Mouse (Mus musculus) neural tube, embryonic 15.5 days (tissue): ENCODE results near the gene Mdm2. TPM values are rescaled to one million over a fixed set of nuclear protein-coding genes. Genes with fewer than 3 reads are reported as not detected.
"Not testable (repeated sequence)": the region's sequence is repeated elsewhere in the genome, so short reads cannot be mapped to it uniquely, and the experiment has no call there.

ENCODE experiments used
- ATAC-seq: fragments of 200-750 bp; cut with Nextera tagmentation; 2 replicates; pipeline ENCODE4 v1.8.0; 2017; ENCODE audit warnings: mild to moderate bottlenecking, moderate TSS enrichment, moderate library complexity; ENCODE audit not compliant: low FRiP score
- H3K27ac ChIP-seq: fragments of 300-500 bp; sonication (generic); replicated peaks from 2 replicates; pipeline ENCODE4 v1.5.1; 2015; ENCODE audit warnings: mild to moderate bottlenecking, inconsistent platforms
- H3K27me3 ChIP-seq: fragments of 300-500 bp; sonication (generic); replicated peaks from 2 replicates; pipeline ENCODE4 v1.6.1; 2015; ENCODE audit warnings: inconsistent platforms
- H3K36me3 ChIP-seq: fragments of 300-500 bp; sonication (generic); 2 replicates; pipeline ENCODE4 v1.6.1; 2015; ENCODE audit warnings: inconsistent platforms
- H3K4me1 ChIP-seq: fragments of 300-500 bp; sonication (generic); 2 replicates; pipeline ENCODE4 v1.6.1; 2015; ENCODE audit warnings: inconsistent platforms
- H3K4me2 ChIP-seq: fragments of 300-500 bp; sonication (generic); 2 replicates; pipeline ENCODE4 v1.6.1; 2015; ENCODE audit warnings: inconsistent platforms, mild to moderate bottlenecking, moderate library complexity
- H3K4me3 ChIP-seq: fragments of 300-500 bp; sonication (generic); replicated peaks from 2 replicates; pipeline ENCODE4 v1.5.1; 2015; ENCODE audit warnings: mild to moderate bottlenecking, inconsistent platforms
- H3K9ac ChIP-seq: fragments of 300-500 bp; sonication (generic); replicated peaks from 2 replicates; pipeline ENCODE4 v1.6.1; 2015; ENCODE audit warnings: mild to moderate bottlenecking, inconsistent platforms
- H3K9me3 ChIP-seq: fragments of 300-500 bp; sonication (generic); replicated peaks from 2 replicates; pipeline ENCODE4 v1.6.1; 2016; ENCODE audit warnings: inconsistent platforms
- WGBS: fragments of 180-500 bp; shearing (Covaris S2); methylation state at CpG from one replicate; pipeline ENCODE4 v1.1.7; 2015; ENCODE audit warnings: mixed read lengths; 5-methylcytosine and 5-hydroxymethylcytosine counted together
- polyA plus RNA-seq: library from polyadenylated mRNA; unstranded; fragments of >200 nt; fragmentation: Nextera tagmentation; extraction: Ambion mirVana; gene quantifications from 2 replicates; pipeline ENCODE4 v1.2.1, GENCODE M21; 2015

Mdm2 gene
- polyA plus RNA-seq, 1 experiment from 2014 or later = 46.0 TPM

DNA sequence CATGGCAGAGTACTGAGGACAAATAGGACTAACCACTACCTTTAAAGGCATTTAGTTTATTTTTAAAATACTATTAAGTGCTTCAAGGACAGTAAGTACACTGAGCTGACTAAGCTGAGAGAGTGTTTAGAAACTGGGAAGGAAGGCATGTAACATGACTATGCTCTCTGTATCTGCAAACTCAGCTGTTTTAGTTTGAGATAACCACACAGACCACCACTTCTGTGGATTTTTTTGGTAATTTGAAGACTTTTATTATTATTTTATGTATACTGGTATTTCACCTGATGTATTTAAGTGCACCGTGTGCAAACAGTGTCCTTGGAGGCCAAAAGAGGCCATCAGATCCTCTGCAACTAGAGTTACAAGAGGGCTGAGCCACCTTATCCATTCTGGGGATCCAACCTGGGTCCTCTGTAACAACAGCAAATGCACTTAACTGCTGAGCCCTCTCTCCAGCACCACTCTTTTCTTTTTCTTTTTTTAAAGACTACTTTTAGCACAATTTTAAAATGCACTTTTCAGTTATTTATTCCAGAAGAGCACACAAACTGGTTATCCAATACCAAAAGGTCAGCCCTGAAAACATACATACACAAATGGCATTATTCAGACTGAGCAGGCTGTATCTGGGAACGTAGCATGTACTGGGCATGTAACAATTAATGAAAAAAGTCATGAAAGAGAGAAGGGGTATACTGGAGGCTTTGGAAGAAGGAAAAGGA is 3.3 kb downstream of the Mdm2 start:
- Histone ChIP-seq H3K4me2 (no peak overlapping the region), H3K9me3 (no peaks in the 10 kb centered on the region), H3K36me3 (peaks cover 33% of the 10 kb centered on the region), H3K27me3 (no peaks in the 10 kb centered on the region), H3K27ac (no peak overlapping the region), H3K4me1 (peaks cover 29% of the 10 kb centered on the region), H3K4me3 (no peak overlapping the region), H3K9ac (no peak overlapping the region)
- 93% methylated on average over 2 of the region's 2 CpGs for WGBS
- ATAC-seq = no peak

DNA sequence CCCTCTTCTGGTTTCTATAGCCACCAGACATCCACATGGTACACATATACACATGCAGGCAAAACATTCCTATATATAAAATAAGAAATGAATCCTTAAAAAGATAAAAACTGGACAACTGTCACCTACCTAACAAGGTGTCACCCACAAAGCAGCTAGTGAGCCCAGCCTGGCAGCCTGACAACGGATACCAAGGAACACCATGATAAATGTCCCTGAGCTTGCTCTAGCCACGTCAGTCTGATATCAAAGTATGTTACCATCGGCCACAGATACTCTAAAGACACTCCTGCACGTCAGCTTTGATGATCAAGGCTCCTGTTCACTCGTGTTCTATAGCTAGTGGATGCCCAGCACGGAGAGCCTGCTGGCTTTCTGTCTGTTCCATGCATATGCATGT is 4.1 kb downstream of the Mdm2 start:
- H3K27me3 ChIP-seq = no peaks in the 10 kb centered on the region
- no peaks in the 10 kb centered on the region for H3K9me3 ChIP-seq
- no peak overlapping the region for H3K27ac ChIP-seq
- H3K9ac ChIP-seq = no peak overlapping the region
- no peak for ATAC-seq
- peaks cover 28% of the 10 kb centered on the region for H3K4me1 ChIP-seq
- H3K4me2 ChIP-seq = no peak overlapping the region
- 88% methylated on average over 6 of the region's 6 CpGs for WGBS
- H3K4me3 ChIP-seq = no peak overlapping the region
- peaks cover 40% of the 10 kb centered on the region for H3K36me3 ChIP-seq

DNA sequence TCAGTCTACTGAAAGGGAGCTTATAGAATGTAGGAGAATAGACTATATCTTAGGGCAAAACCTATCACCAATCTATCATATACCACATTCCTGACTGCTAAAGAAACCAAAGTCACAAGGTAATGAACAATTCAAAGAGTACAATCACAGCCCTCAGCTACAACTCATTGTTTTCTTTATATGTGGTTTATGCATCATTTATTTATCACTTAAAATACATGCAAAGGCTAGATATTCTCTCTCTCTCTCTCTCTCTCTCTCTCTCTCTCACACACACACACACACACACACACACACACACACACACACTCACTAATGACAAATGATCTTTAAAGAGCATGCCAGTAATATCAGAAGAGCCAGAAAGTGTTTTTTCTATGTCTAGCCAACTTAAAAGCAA is 4.8 kb downstream of the Mdm2 start:
- no peak for ATAC-seq
- H3K36me3 ChIP-seq = peaks cover 44% of the 10 kb centered on the region

DNA sequence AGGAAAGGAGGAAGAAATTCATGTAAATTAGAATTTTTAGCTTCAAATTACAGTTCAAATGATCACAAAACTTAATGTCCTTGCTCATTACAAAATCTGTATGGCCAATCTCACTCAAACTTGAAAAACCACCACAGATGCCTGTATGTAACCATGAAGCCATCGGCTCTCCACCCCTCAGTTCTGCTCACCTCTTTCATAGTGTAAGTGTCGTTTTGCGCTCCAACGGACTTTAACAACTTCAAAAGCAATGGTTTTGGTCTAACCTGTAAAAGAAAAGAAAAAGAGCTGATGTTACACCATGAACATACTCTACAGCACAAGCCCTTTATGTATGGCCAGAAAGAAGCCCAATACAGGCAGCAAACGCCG is 5.6 kb downstream of the Mdm2 start:
- WGBS = 91% methylated on average over 6 of the region's 6 CpGs
- Histone ChIP-seq H3K4me3 (no peak overlapping the region), H3K36me3 (peaks cover 53% of the 10 kb centered on the region), H3K27me3 (no peaks in the 10 kb centered on the region), H3K27ac (no peak overlapping the region), H3K4me1 (peaks cover 23% of the 10 kb centered on the region), H3K9me3 (no peaks in the 10 kb centered on the region), H3K9ac (no peak overlapping the region), H3K4me2 (no peak overlapping the region)
- ATAC-seq = no peak

More for the DNA sequence above, 4.8 kb downstream of the Mdm2 start:
- Histone ChIP-seq H3K9me3 (no peaks in the 10 kb centered on the region), H3K4me3 (no peak overlapping the region), H3K27ac (no peak overlapping the region), H3K27me3 (no peaks in the 10 kb centered on the region), H3K4me1 (peaks cover 23% of the 10 kb centered on the region), H3K9ac (no peak overlapping the region), H3K4me2 (no peak overlapping the region)

DNA sequence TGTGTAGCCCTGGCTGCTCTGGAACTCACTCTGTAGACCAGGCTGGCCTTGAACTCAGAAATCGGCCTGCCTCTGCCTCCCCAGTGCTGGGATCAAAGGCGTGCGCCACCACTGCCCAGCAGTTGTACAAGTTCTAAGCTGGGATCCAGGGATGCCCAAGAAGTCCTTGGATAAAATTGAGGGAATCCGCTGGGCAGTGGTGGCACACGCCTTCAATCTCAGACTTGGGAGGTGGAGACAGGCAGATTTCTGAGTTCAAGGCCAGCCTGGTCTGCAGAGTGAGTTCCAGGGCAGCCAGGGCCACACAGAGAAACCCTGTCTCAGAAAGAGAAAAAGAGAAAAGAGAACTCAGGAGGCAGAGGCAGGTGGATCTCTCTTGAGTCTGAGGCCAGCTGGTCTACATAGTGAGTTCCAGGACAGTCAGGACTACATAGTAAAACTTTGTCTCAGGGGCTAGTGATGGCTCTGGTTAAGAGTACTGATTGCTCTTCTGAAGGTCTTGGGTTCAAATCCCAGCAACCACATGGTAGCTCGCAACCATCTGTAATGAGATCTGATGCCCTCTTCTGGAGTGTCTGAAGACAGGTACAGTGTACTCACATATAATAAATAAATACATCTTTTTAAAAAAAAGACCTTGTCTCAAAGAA is 6.1 kb downstream of the Mdm2 start:
- not testable (repeated sequence) for H3K4me3 ChIP-seq, ATAC-seq, H3K9me3 ChIP-seq, H3K4me2 ChIP-seq, H3K27ac ChIP-seq, H3K27me3 ChIP-seq, H3K9ac ChIP-seq
- Histone ChIP-seq H3K4me1 (peaks cover 22% of the 10 kb centered on the region), H3K36me3 (peaks cover 58% of the 10 kb centered on the region)
- WGBS = over 99% methylated on average over 6 of the region's 6 CpGs

DNA sequence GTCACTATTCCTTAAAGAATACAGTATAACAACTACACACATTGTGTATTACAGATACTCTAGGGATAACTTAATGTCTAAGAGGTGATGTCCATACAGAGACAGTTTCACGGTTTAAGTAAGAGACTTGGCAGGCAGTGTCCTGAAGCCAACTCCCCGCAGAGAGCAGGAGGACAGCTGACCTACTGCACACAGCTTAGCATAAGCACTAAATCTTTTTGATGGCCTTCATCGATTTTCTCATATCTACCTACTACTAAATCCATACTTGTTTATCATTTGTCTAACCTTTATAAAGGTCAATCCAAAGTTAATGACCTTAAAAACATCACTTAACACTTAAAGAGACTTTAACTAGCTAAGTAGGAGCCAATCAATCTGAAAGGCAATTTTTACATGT is 7.1 kb downstream of the Mdm2 start:
- WGBS = 86% methylated on average over 3 of the region's 3 CpGs
- Histone ChIP-seq H3K4me2 (no peak overlapping the region), H3K36me3 (peaks cover 66% of the 10 kb centered on the region), H3K4me1 (peaks cover 13% of the 10 kb centered on the region), H3K27me3 (no peaks in the 10 kb centered on the region), H3K4me3 (no peak overlapping the region), H3K27ac (no peak overlapping the region), H3K9ac (no peak overlapping the region), H3K9me3 (no peaks in the 10 kb centered on the region)
- ATAC-seq = no peak

DNA sequence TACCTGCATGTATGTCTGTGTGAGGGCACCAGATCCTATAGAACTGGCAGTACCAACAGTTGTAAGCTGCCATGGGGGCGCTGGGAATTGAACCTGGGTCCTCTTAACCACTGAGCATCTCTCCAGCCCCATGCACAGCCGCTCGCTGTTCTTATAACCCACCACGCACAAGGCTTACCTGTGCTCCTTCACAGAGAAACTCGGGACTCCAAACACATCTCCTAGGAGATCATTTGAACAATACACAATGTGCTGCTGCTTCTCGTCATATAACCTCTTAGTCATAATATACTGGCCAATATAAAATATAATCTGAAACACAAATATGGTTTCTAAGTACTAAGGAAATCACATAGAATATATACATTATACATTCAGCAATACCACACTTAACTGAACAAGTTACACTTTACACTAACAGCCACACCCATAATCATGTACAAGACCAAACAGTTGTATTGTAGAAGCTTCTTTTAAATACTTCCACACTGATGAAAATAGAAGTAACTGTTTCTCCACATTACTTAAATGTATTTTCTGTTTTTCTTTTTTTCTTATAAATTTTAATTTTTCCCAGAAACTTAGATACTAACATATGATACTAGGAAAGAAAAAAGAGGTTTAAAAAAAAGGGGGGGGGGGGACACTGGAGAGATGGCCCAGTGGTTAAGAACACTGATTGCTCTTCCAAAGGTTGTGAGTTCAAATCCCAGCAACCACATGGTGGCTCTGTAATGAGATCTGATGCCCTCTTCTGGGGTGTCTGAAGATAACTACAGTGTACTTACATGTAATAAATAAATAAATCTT is 8.3 kb downstream of the Mdm2 start:
- no peaks in the 10 kb centered on the region for H3K9me3 ChIP-seq
- no peak overlapping the region for H3K4me3 ChIP-seq
- no peak for ATAC-seq
- peaks cover 76% of the 10 kb centered on the region for H3K36me3 ChIP-seq
- 94% methylated on average over 6 of the region's 6 CpGs for WGBS
- no peak overlapping the region for H3K27ac ChIP-seq
- H3K4me1 ChIP-seq = peaks cover 11% of the 10 kb centered on the region
- no peaks in the 10 kb centered on the region for H3K27me3 ChIP-seq
- no peak overlapping the region for H3K9ac ChIP-seq
- no peak overlapping the region for H3K4me2 ChIP-seq

DNA sequence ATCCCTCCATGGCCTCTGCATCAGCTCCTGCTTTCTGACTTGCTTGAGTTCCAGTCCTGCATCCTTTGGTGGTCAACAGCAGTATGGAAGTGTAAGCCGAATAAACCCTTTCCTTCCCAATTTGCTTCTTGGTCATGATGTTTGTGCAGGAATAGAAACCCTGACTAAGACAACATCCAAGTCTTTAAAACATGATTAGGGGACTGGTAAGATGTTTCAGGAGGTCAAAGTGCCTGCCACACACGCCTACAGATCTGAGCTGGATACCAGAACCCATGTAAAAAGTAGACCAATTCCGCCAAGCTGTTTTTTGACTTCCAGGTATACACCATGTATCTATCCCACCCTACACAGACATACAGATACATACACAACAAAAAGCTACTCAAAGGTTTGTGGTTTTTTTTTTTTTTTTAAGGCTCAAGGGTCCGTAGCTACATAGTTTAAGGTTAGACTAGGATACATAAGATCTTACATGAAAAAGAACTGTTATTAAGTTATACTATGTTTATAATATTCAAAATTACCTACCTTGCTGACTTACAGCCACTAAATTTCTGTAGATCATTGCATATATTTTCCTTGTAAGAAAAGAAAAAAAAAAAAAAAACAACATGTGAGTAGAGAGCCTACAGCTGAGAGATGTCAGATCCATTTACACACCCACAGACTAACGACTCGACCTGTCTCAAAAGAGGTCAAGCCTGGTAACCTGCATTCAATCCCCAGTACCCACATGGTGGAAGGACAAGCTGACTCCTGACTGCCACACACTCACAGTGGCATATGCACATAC is 9.3 kb downstream of the Mdm2 start:
- no peak for ATAC-seq
- Histone ChIP-seq H3K9ac (no peak overlapping the region), H3K27me3 (no peaks in the 10 kb centered on the region), H3K4me3 (no peak overlapping the region), H3K9me3 (no peaks in the 10 kb centered on the region), H3K4me2 (no peak overlapping the region), H3K27ac (no peak overlapping the region), H3K4me1 (peaks cover 1% of the 10 kb centered on the region; the same call in 1 of the 2 replicates), H3K36me3 (peaks cover 82% of the 10 kb centered on the region)
- WGBS = 95% methylated on average over 6 of the region's 6 CpGs

DNA sequence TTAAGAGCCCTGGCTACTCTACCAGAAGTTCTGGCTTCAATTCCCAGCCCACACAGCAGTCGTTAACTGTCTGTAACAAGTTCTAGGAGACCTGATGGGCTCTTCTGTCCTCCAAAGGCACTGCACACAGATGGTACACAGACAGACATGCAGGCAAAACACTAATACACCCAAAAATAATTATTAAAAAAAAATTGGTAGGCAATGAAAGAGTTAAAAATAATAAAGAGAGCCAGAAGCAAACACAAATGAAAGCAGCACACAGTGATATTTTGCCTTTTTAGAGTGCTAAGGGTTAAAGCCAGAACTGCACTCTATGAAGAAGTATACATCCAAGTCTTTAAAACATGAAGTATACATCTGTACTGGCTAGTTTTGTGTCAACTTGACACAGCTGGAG is 10.1 kb downstream of the Mdm2 start:
- peaks cover 88% of the 10 kb centered on the region for H3K36me3 ChIP-seq
- H3K4me1 ChIP-seq = no peaks in the 10 kb centered on the region
- no peak overlapping the region for H3K4me3 ChIP-seq
- WGBS = 88% methylated on average over 1 of the region's 1 CpGs
- H3K9ac ChIP-seq = no peak overlapping the region
- H3K27ac ChIP-seq = no peak overlapping the region
- H3K4me2 ChIP-seq = no peak overlapping the region
- H3K9me3 ChIP-seq = no peaks in the 10 kb centered on the region
- no peaks in the 10 kb centered on the region for H3K27me3 ChIP-seq
- ATAC-seq = no peak

DNA sequence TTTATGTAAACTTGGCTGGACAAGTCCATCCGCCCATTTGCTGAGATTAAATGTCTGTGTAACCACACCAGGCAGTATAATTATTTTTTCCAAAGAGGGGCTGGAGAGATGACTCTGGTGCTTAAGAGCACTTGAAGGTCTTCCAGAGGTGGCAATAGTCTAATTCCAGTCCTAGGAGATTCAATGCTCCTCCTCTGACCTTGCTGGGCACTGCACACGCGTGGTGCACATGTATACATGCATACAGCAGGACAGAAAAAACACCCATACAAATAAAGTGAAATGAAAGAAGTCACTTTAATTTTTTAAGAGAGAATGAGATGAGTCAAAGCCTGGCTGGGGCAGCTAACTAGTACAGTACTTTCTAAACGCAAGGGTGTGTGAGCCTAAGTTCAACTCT is 10.6 kb downstream of the Mdm2 start:
- ATAC-seq = no peak

DNA sequence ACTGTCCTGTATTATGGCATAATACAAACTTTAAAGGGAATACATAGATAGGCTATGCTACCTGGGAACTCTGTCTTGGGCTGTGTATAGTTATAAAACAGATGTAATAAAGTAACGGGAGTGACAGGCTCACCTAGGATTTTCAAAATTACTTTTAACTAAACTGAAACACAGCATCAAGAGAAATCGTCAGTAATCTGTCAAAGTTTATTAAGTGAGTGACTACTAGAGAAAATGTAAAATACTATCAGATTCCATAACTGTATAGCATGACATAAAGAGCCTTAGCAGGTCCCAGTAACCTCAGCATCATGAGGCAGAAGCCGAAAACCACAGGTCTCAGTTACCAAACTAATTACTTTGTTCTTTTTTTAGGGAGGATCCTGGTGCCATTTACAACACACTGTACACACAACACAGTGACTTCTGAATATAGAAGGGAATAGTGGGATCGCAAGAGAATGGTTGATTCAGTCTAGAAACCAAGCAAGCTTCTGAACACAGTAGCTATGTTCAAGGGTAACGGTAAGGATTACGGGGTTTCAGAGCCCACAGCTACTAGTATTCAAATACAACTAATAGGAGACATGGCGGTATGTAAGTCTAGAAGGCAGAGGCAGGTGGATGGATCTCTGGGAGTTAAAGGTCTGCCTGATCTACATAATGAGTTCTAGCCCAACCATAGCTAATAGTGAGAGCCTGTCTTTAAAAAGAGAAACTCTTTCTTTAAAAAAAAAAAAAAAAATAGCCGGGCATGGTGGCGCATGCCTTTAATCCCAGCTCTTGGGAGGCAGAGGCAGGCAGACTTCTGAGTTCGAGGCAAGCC is 12.0 kb downstream of the Mdm2 start:
- H3K4me3 ChIP-seq = no peak overlapping the region
- no peak overlapping the region for H3K9ac ChIP-seq
- H3K36me3 ChIP-seq = peaks cover 87% of the 10 kb centered on the region
- ATAC-seq = no peak
- H3K9me3 ChIP-seq = no peaks in the 10 kb centered on the region
- no peaks in the 10 kb centered on the region for H3K4me1 ChIP-seq
- no peak overlapping the region for H3K27ac ChIP-seq
- WGBS = 96% methylated on average over 10 of the region's 10 CpGs
- no peak overlapping the region for H3K4me2 ChIP-seq
- no peaks in the 10 kb centered on the region for H3K27me3 ChIP-seq

More for the DNA sequence above, 10.6 kb downstream of the Mdm2 start:
- Histone ChIP-seq H3K9ac (no peak overlapping the region), H3K27ac (no peak overlapping the region), H3K27me3 (no peaks in the 10 kb centered on the region), H3K4me2 (no peak overlapping the region), H3K36me3 (peaks cover 88% of the 10 kb centered on the region), H3K4me3 (no peak overlapping the region), H3K9me3 (no peaks in the 10 kb centered on the region), H3K4me1 (no peaks in the 10 kb centered on the region)
- whole genome bisulfite sequencing = 95% methylated on average over 4 of the region's 4 CpGs
